In genomic region chr3:62417458-62417857, GRCm38 (mm10) we compare ENCODE assay signal across 21 mouse cellular contexts.
"Had no signal": no experiment of that assay in that cellular context is flagged by ENCODE, and none has a peak within 500 bp of the region (broad histone marks: within the 10 kb centered on the region; RNA-seq: fewer than 3 reads in every experiment).

No protein-coding gene starts in this region.

- H3K27me3 ChIP-seq: forebrain, embryonic 15.5 days; heart, embryonic 12.5 days; hindbrain, embryonic 13.5 days; hindbrain, embryonic 15.5 days; limb, embryonic 13.5 days; limb, embryonic 15.5 days had no signal

- DNase-seq: forebrain, postnatal 0 days; gastrocnemius, postnatal 14 days; gastrocnemius, postnatal 36 days; heart, adult 18-20 months; heart, postnatal 10 days; kidney, adult 11 months; kidney, adult 2 months; kidney, adult 9 months; kidney, postnatal 10 days; kidney, postnatal 36 days; layer of hippocampus, adult 9-11 months; layer of hippocampus, postnatal 36 days; left cerebral cortex, postnatal 4 days had no signal

- H3K27ac ChIP-seq: forebrain, embryonic 15.5 days; heart, embryonic 10.5 days; hindbrain, embryonic 13.5 days; hindbrain, embryonic 15.5 days; hindbrain, postnatal 0 days; limb, embryonic 13.5 days; limb, embryonic 15.5 days had no signal

- H3K9ac ChIP-seq: forebrain, embryonic 15.5 days; forebrain, postnatal 0 days; heart, embryonic 12.5 days; hindbrain, embryonic 13.5 days; hindbrain, embryonic 15.5 days; limb, embryonic 13.5 days; limb, embryonic 15.5 days had no signal

- H3K4me2 ChIP-seq: forebrain, embryonic 15.5 days; heart, embryonic 12.5 days; hindbrain, embryonic 13.5 days; hindbrain, embryonic 15.5 days; limb, embryonic 13.5 days; limb, embryonic 15.5 days had no signal

- H3K4me3 ChIP-seq: forebrain, embryonic 15.5 days; heart, embryonic 10.5 days; heart, embryonic 12.5 days; hindbrain, embryonic 13.5 days; hindbrain, embryonic 15.5 days; limb, embryonic 13.5 days; limb, embryonic 15.5 days had no signal

- H3K9me3 ChIP-seq: forebrain, embryonic 15.5 days; heart, embryonic 10.5 days; heart, embryonic 12.5 days; hindbrain, embryonic 13.5 days; hindbrain, embryonic 15.5 days; limb, embryonic 13.5 days; limb, embryonic 15.5 days had no signal

- ATAC-seq: forebrain, embryonic 15.5 days; forebrain, postnatal 0 days; hindbrain, postnatal 0 days had no signal

- H3K4me1 ChIP-seq: hindbrain, embryonic 13.5 days; hindbrain, embryonic 15.5 days; limb, embryonic 13.5 days had no signal

- H3K36me3 ChIP-seq: forebrain, embryonic 15.5 days; heart, embryonic 10.5 days; heart, embryonic 12.5 days; hindbrain, embryonic 13.5 days; hindbrain, embryonic 15.5 days; limb, embryonic 13.5 days; limb, embryonic 15.5 days had no signal
